Mouse (Mus musculus) kidney, adult 2 months (tissue): Measurements from ENCODE around the gene Sept9.

Experiments used
- CTCF ChIP-seq: fragments of 200-500 bp; conservative IDR thresholded peaks from 2 replicates; pipeline ENCODE4 v1.5.1; 2011; ENCODE audit warnings: low read depth, mild to moderate bottlenecking, control low read depth, low read length, moderate library complexity, mixed read lengths; ENCODE audit not compliant: insufficient read depth, insufficient read length
- POLR2A ChIP-seq: fragments of 200-500 bp; IDR thresholded peaks from one replicate; pipeline ENCODE4 v1.6.1; 2011; ENCODE audit warnings: low read depth, low read length, control low read depth

GRCm38 (mm10) chr11:117348429-117349103 lies 149.1 kb downstream of the Sept9 start:
- no peak for TF ChIP-seq CTCF
- TF ChIP-seq POLR2A, result no peak
